Mouse (Mus musculus) megakaryocyte, embryonic 14.5 days (primary cell): ENCODE results near the gene Vkorc1l1. TPM values are rescaled to one million over a fixed set of nuclear protein-coding genes. Genes with fewer than 3 reads are reported as not detected.
"Not testable (repeated sequence)": the region's sequence is repeated elsewhere in the genome, so short reads cannot be mapped to it uniquely, and the experiment has no call there.

Experiments
- H3K27me3 ChIP-seq: replicated peaks from 2 replicates; pipeline ENCODE3; 2012; ENCODE audit warnings: inconsistent platforms
- H3K36me3 ChIP-seq: replicated peaks from 2 replicates; pipeline ENCODE3; 2012; ENCODE audit warnings: low read length, inconsistent platforms, mixed read lengths
- H3K4me1 ChIP-seq: 2 replicates; pipeline ENCODE4 v1.6.1; 2012; ENCODE audit warnings: inconsistent platforms
- H3K4me3 ChIP-seq: replicated peaks from 2 replicates; pipeline ENCODE3; 2012; ENCODE audit warnings: moderate library complexity, mild to moderate bottlenecking, inconsistent platforms
- H3K9me3 ChIP-seq: 2 replicates; pipeline ENCODE4 v1.6.1; 2012; ENCODE audit warnings: inconsistent platforms
- FLI1 ChIP-seq: IDR thresholded peaks from 2 replicates; pipeline ENCODE4 v1.6.1; 2012; ENCODE audit warnings: low read length, inconsistent platforms, mixed read lengths
- GATA1 ChIP-seq: IDR thresholded peaks from 3 replicates; pipeline ENCODE4 v1.6.1; 2012; ENCODE audit warnings: mixed read lengths, low read length, inconsistent platforms, borderline replicate concordance
- polyA plus RNA-seq: library from polyadenylated mRNA; stranded (reverse); fragments of >175 nt; gene quantifications from 2 replicates; pipeline ENCODE4 v1.2.3, GENCODE M21; 2012; ENCODE audit warnings: low replicate concordance; ENCODE audit not compliant: insufficient read depth

Gene Vkorc1l1
- 3.5 and 13.7 TPM in 2 replicates for polyA plus RNA-seq

DNA sequence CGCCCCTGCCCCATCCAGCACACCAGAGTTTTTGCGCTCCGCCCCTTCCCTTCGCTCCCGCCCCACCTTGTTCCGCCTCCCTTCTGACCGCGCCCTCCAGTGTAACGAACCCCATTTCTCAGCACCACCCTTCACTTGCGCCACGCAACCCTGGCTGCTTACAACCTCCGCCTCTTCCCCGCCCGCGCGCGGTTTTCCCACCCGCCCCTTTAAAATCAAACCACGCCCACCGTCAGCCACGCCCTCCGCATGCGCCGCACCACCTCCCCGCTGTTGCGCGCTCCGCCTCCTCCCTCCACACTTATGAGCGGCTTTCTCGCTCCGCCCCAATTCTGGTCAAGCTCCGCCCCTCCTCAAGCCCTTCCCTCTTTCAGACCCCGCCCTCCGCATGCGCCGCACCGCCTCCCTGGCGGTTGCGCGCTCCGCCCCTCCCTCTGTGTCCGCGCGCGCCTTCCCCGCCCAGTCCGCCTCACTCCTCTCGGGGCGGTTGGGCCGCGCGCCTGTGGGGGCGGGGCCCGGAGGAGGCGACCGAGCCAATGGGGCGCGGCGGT is at the start of gene Vkorc1l1:
TSS of gene Vkorc1l1 (plus strand) at position 476 of the 551 bp plus-strand sequence.
- Histone ChIP-seq H3K4me3 (peak within 1 kb of the TSS; percentile 94), H3K4me1 (peaks cover 40% of the 10 kb centered on the region; the same call in 1 of the 2 replicates), H3K27me3 (no peaks in the 10 kb centered on the region), H3K36me3 (peaks cover 13% of the 10 kb centered on the region), H3K9me3 (no peaks in the 10 kb centered on the region)
- no peak for TF ChIP-seq GATA1
- no peak for TF ChIP-seq FLI1

DNA sequence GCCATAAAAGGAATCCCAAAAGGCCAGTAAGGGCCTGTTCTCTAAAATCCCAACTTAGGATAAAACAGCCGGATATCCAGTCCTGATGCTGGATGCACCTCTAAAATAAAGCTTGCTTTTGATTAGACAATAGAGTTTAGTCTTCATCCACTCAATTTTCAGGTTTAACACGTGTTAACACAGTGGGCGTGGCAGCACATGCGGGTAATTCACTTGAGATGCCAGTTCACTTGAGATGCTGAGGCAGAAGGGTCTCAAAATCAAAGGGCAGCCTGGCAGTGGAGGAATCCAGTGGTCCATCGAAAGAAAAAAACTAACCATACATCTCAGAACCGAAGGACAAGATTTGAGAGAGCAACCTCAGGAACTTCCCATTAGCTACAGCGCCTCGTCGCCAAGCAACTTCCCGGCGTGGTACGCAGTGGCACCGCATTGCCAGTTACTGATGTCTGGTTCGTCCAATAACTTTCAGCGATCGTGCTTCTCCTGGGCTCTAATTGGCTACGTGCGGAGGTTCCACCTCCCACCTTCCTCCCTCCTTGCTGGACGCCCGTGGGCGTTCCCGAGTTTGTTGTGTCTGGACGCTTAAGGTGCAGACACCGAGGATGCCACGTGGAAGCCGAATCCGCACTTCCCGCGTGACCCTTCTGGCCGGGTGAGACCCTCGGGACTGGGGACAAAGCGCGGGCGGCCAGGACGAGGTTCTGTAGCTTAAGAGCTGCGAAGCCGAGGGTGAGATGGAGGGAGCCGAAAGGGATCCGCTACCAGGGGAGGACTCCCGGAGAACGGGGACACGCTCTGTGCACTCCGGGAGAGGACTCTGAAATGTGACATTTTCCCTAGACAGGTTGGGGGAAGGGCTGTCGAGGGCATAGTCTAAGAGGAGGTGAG is 46.3 kb upstream of the Vkorc1l1 start, which contains the start of gene Zbed5:
TSS of gene Zbed5 (plus strand) at position 526 of the 891 bp plus-strand sequence.
- Histone ChIP-seq H3K9me3 (no peaks in the 10 kb centered on the region), H3K36me3 (no peaks in the 10 kb centered on the region), H3K4me1 (peaks cover 16% of the 10 kb centered on the region), H3K27me3 (no peaks in the 10 kb centered on the region), H3K4me3 (peak within 1 kb of the TSS; percentile 92)
- TF ChIP-seq GATA1 (no peak), FLI1 (no peak)

DNA sequence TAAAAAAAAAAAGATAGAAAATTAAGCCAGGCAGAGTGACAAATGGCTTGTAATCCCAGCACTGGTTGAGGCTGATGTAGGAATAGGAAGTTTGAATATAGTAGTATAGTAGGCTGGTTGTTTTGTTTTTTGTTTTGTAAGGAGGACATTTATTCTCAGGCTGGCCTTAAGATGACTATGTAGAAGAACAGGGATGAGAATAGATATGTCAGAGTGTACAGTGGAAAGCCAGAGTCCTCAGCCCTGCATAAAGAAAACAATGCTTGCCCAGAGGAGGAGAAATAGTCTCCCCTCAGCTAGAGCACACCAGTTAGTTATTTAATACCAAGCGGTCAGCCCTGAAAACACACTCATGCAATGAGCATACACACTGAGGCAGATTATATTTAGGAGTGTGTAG is 43.3 kb upstream of the Vkorc1l1 start, which contains the start of gene Phkg1:
TSS of gene Phkg1 (minus strand) at position 101 of the 400 bp plus-strand sequence.
- H3K9me3 ChIP-seq = no peaks in the 10 kb centered on the region
- no peaks in the 10 kb centered on the region for H3K36me3 ChIP-seq
- no peak within 1 kb of the TSS for H3K4me3 ChIP-seq
- H3K4me1 ChIP-seq = peaks cover 16% of the 10 kb centered on the region
- TF ChIP-seq FLI1 (no peak), GATA1 (no peak)
- H3K27me3 ChIP-seq = no peaks in the 10 kb centered on the region

DNA sequence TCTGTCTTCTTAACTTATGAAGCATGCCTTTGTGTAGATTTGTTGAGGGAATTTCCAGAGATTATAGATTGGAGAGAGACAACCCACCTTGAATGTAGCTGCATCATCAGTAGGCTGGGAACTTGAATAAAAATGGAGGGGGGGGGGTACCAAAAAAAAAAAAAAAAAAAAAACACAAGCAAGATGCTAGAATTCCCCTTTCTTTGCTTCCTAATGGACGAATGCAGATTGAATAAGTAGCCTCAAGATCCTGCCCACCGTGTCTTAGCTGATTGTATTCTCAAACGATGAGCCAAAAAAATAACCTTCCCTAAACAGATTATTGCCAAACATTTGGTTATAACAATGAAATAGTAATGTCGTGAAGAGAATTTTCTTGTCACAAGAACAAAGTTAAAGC is 34.0 kb upstream of the Vkorc1l1 start:
- H3K36me3 ChIP-seq = no peaks in the 10 kb centered on the region
- TF ChIP-seq FLI1 = no peak
- no peak for TF ChIP-seq GATA1

DNA sequence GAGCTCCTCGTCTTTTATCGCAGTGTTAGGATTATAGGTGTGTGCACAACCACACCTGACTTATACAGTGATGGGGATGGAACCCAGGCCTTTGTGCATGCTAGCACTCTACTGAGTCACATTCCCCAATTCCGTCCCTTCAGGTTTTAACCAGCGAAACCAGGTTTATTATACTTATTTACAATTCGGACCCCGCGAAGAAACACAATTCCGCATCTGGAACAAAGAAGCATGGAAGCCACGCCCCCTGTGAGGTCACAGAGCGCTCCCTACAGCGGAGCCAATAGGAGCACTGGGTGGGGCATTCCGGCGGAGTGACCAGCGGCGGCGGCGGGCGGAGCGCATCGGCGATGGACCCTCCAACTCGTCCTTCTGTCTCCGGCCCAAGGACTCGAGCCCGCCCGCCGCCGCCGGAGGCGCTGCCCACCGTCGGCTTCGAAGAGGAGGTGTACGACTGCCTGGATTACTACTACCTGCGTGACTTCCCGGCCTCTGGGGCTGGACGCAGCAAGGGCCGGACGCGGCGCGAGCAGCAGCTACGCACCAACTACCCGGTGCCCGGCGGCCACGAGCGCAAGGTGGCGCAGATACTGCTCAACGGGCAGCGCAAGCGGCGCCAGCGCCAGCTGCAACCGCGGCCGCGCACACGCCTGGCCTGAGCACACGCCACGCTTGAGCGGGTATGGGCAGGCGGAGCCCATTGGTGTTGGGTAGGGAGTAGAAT is 33.4 kb upstream of the Vkorc1l1 start, which contains the start of gene Nupr1l:
TSS of gene Nupr1l (plus strand) at position 299 of the 724 bp plus-strand sequence.
- H3K9me3 ChIP-seq = no peaks in the 10 kb centered on the region
- no peaks in the 10 kb centered on the region for H3K36me3 ChIP-seq
- H3K27me3 ChIP-seq = no peaks in the 10 kb centered on the region
- peak within 1 kb of the TSS; percentile 97 for H3K4me3 ChIP-seq
- peaks cover 37% of the 10 kb centered on the region for H3K4me1 ChIP-seq
- TF ChIP-seq FLI1 = no peak
- no peak for TF ChIP-seq GATA1

More for the DNA sequence above, 34.0 kb upstream of the Vkorc1l1 start:
- no peaks in the 10 kb centered on the region for H3K9me3 ChIP-seq
- H3K4me1 ChIP-seq = peaks cover 33% of the 10 kb centered on the region
- H3K4me3 ChIP-seq = peak overlapping the region; percentile 97
- H3K27me3 ChIP-seq = no peaks in the 10 kb centered on the region

DNA sequence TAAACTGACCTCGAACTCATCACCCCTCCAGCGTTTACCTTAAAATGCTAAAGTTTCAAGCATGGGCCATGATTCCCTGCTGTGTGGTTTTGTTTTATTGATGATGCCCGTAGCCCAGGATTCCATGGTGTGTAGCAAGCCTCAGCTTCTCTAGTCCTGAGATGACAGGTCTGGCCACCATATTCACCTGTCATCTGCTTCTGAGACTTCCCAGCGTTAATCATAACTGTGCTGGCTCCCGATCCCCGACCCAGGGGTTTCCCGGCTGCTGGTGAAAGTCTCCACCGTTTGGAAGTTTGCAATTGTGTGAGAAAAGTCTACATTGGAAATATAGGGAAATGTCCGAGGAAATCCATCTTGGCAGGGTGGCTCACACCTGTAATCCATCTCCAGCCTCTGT is 32.6 kb upstream of the Vkorc1l1 start:
- Histone ChIP-seq H3K36me3 (no peaks in the 10 kb centered on the region), H3K4me1 (peaks cover 43% of the 10 kb centered on the region), H3K27me3 (no peaks in the 10 kb centered on the region), H3K4me3 (peak overlapping the region; percentile 97), H3K9me3 (no peaks in the 10 kb centered on the region)
- TF ChIP-seq FLI1 (no peak), GATA1 (no peak)

DNA sequence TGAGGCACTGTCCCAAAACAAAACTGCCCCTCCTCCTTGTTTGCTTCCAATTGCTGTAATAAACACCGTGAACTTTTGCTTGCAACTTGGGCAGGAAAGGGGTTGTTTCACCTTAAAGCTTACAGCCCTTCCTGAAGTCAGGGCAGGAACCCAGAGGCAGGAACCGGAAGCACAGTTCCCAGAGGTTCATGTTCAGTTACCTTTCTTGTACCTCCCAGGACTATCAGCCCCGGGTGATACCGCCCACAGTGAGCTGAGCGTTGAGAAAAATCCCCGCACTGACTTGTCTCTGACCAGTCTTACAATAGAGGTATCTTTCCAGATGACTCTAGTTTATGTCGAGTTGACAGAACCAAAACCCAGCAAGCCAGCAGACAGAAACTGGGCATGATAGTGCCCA is 32.2 kb upstream of the Vkorc1l1 start:
- H3K27me3 ChIP-seq = no peaks in the 10 kb centered on the region
- H3K4me3 ChIP-seq = peak overlapping the region; percentile 38
- TF ChIP-seq GATA1 = no peak
- no peak for TF ChIP-seq FLI1
- no peaks in the 10 kb centered on the region for H3K9me3 ChIP-seq
- H3K4me1 ChIP-seq = peaks cover 44% of the 10 kb centered on the region
- no peaks in the 10 kb centered on the region for H3K36me3 ChIP-seq

DNA sequence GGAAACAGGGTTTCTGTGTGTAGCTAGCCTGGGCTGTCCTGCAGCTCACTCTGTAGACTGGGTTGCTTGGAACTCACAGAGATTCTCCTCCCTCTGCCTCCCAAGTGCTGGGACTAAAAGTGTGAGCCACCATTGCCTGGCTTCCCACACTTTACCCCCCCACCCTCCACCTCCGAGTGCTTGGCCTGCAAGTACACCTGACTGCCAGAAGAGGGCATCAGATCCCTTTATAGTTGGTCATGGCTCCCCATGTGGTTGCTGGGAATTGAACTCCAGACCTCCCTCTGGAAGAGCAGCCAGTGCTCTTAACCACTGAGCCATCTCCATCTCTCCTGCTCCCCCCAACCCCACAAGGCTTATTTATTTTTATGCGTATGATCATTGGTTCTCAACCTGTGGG is 27.7 kb upstream of the Vkorc1l1 start:
- Histone ChIP-seq H3K36me3 (no peaks in the 10 kb centered on the region), H3K9me3 (no peaks in the 10 kb centered on the region), H3K4me1 (peaks cover 33% of the 10 kb centered on the region), H3K27me3 (no peaks in the 10 kb centered on the region), H3K4me3 (peak overlapping the region; percentile 14)
- TF ChIP-seq FLI1 (no peak), GATA1 (no peak)

DNA sequence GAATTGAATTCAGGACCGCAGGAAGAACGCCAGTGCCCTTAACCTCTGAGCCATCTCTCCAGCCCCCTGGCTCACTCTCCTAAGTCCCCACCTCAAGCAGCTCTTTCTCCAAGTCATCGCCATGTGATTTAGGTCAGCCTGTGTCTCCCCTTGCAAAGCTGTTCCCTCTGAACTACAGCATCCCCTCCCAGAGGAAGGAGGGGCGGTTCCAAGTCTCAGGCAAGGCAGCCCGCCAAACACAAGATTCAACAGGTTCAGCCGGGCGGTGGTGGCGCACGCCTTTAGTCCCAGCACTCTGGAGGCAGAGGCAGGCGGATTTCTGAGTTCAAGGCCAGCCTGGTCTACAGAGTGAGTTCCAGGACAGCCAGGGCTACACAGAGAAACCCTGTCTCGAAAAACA is 26.3 kb upstream of the Vkorc1l1 start:
- H3K4me3 ChIP-seq, H3K27me3 ChIP-seq, H3K36me3 ChIP-seq, H3K9me3 ChIP-seq: not testable (repeated sequence)
- H3K4me1 ChIP-seq = peaks cover 24% of the 10 kb centered on the region
